8 mouse cellular contexts compared by ENCODE assay signal in the genomic region with DNA sequence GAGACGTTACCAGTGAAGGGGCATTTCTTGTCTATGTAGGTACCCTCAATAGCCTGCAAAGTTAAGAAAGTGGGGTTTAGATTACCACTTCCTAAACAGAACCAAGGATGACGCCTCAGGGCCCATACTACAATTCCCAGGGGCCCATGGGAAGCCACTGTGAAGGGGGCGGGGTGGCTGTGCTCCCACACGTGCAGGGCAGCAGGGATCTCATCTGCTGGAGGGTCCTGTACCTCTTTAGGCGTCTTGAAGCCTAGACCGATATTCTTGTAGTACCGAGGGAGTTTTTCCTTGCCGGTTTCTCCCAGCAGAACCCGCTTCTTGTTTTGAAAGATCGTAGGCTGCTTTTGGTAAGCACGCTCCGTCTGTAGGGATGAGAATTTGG. TPM values are rescaled to one million over a fixed set of nuclear protein-coding genes. Genes with fewer than 3 reads are reported as not detected.
DNase-seq lines count a peak whose midpoint lies in the region; ATAC-seq and TF ChIP-seq lines count a peak whose summit lies in the region.

No protein-coding gene starts in this region.

- peak overlapping the region; percentile 79 for H3K4me3 ChIP-seq in thymus, adult 2 months (ENCODE audit: control insufficient read depth, insufficient read depth, low read length)
- peak overlapping the region; percentile 76 for H3K4me3 ChIP-seq in hindbrain, embryonic 15.5 days

- peaks cover 60% of the 10 kb centered on the region for H3K4me1 ChIP-seq in thymus, adult 2 months (replicated peaks; ENCODE audit: control insufficient read depth, insufficient read depth, low read length)
- H3K4me1 ChIP-seq in hindbrain, embryonic 15.5 days (replicated peaks): peaks cover 55% of the 10 kb centered on the region

- no peaks in the 10 kb centered on the region for H3K9me3 ChIP-seq in hindbrain, embryonic 15.5 days

- TF ChIP-seq CTCF in thymus, adult 2 months (IDR thresholded peaks at IDR 0.05; ENCODE audit: borderline replicate concordance, control insufficient read depth, extremely low read depth, insufficient read depth, low read length, poor library complexity): no peak

- H3K27ac ChIP-seq in thymus, adult 2 months (ENCODE audit: control insufficient read depth, insufficient read depth, low read length): peak overlapping the region; percentile 97
- H3K27ac ChIP-seq in hindbrain, embryonic 15.5 days (replicated peaks): peak overlapping the region; percentile 91

- H3K36me3 ChIP-seq in thymus, adult 2 months (ENCODE audit: control insufficient read depth, insufficient read depth, low read length): peaks cover 37% of the 10 kb centered on the region
- peaks cover 67% of the 10 kb centered on the region for H3K36me3 ChIP-seq in hindbrain, embryonic 15.5 days

- H3K9ac ChIP-seq in hindbrain, embryonic 15.5 days: peak overlapping the region; percentile 95

- no peaks in the 10 kb centered on the region for H3K27me3 ChIP-seq in thymus, adult 2 months (ENCODE audit: control insufficient read depth, insufficient read depth, low read length)
- H3K27me3 ChIP-seq in hindbrain, embryonic 15.5 days: no peaks in the 10 kb centered on the region

- 12% methylated on average over 12 of the region's 12 CpGs for WGBS in thymus, adult 2 months
- WGBS in hindbrain, embryonic 15.5 days: 26% methylated on average over 12 of the region's 12 CpGs

- no peak for ATAC-seq in hindbrain, embryonic 15.5 days (ENCODE audit: low FRiP score, low read depth)

- no peak for TF ChIP-seq POLR2A in thymus, adult 2 months (IDR thresholded peaks at IDR 0.05; ENCODE audit: control insufficient read depth, extremely low read depth, insufficient read depth, low read length, poor library complexity)

- peak overlapping the region; percentile 80 for H3K4me2 ChIP-seq in hindbrain, embryonic 15.5 days

- DNase-seq in cerebellum, adult 11-12 months: peak; percentile 41
- DNase-seq in cerebellum, postnatal 4 days (ENCODE audit: low spot score in 2 of 2): no peak
- DNase-seq in thymus, adult 2 months: no peak
- DNase-seq in thymus, postnatal 0 days (ENCODE audit: low spot score): no peak
- peak; percentile 40 to 52 for DNase-seq in lung, postnatal 4 days
- DNase-seq in ovary, postnatal 10 days (ENCODE audit: low spot score): no peak
- no peak for DNase-seq in layer of hippocampus, postnatal 14 days (ENCODE audit: low spot score in 2 of 2)

RNA-seq across cellular contexts. Expression of gene Rps11, which starts 1.1 kb away (rescaled TPM):
- polyA plus RNA-seq in thymus, adult 2 months (2012; rRNA removed): 343 and 363 TPM in 2 replicates
- polyA plus RNA-seq in thymus, postnatal 0 days (2015; fragmentation: Nextera tagmentation; extraction: Ambion mirVana): 2,260 and 2,287 TPM in 2 replicates
- 762 and 841 TPM in 2 replicates for polyA plus RNA-seq in hindbrain, embryonic 15.5 days (2015; fragmentation: Nextera tagmentation; extraction: Ambion mirVana)
- 100 to 1,000 TPM; 427 to 461 TPM for total RNA-seq in layer of hippocampus, postnatal 14 days (2021)

RNA-seq across cellular contexts. Expression of gene Rpl13a, which starts 5.4 kb away (rescaled TPM):
- 4,999 and 5,006 TPM in 2 replicates for polyA plus RNA-seq in thymus, adult 2 months (2012; rRNA removed)
- 2,581 and 2,590 TPM in 2 replicates for polyA plus RNA-seq in thymus, postnatal 0 days (2015; fragmentation: Nextera tagmentation; extraction: Ambion mirVana)
- polyA plus RNA-seq in hindbrain, embryonic 15.5 days (2015; fragmentation: Nextera tagmentation; extraction: Ambion mirVana): 624 and 661 TPM in 2 replicates
- total RNA-seq in layer of hippocampus, postnatal 14 days (2021): 100 to 1,000 TPM; 736 to 824 TPM

RNA-seq across cellular contexts. Expression of gene Gm45713, which starts 12.9 kb away (rescaled TPM):
- polyA plus RNA-seq in thymus, adult 2 months (2012; rRNA removed): 0.27 and 0.91 TPM in 2 replicates
- polyA plus RNA-seq in thymus, postnatal 0 days (2015; fragmentation: Nextera tagmentation; extraction: Ambion mirVana): 1.5 and 2.2 TPM in 2 replicates
- not detected in 2 replicates for polyA plus RNA-seq in hindbrain, embryonic 15.5 days (2015; fragmentation: Nextera tagmentation; extraction: Ambion mirVana)
- total RNA-seq in layer of hippocampus, postnatal 14 days (2021): under 1 TPM in 1 of 2 experiments, not detected in 1; 0.39 TPM

RNA-seq across cellular contexts. Expression of gene Flt3l, which starts 13.1 kb away (rescaled TPM):
- polyA plus RNA-seq in thymus, adult 2 months (2012; rRNA removed): 177 and 207 TPM in 2 replicates
- polyA plus RNA-seq in thymus, postnatal 0 days (2015; fragmentation: Nextera tagmentation; extraction: Ambion mirVana): 21.5 and 24.5 TPM in 2 replicates
- polyA plus RNA-seq in hindbrain, embryonic 15.5 days (2015; fragmentation: Nextera tagmentation; extraction: Ambion mirVana): 2.0 and 2.7 TPM in 2 replicates
- 1 to 10 TPM; 4.5 to 5.8 TPM for total RNA-seq in layer of hippocampus, postnatal 14 days (2021)

RNA-seq across cellular contexts. Expression of gene Fcgrt, which starts 19.5 kb away (rescaled TPM):
- polyA plus RNA-seq in thymus, adult 2 months (2012; rRNA removed): 30.8 and 38.9 TPM in 2 replicates
- 42.6 and 47.6 TPM in 2 replicates for polyA plus RNA-seq in thymus, postnatal 0 days (2015; fragmentation: Nextera tagmentation; extraction: Ambion mirVana)
- 33.9 and 36.9 TPM in 2 replicates for polyA plus RNA-seq in hindbrain, embryonic 15.5 days (2015; fragmentation: Nextera tagmentation; extraction: Ambion mirVana)
- 10 to 100 TPM; 17.1 to 20.9 TPM for total RNA-seq in layer of hippocampus, postnatal 14 days (2021)

Comparison
In these comparisons a context has a peak if more than half of its experiments do, and no peak if none do; other contexts are left out.
1. DNase-seq: peak in cerebellum, adult 11-12 months (single experiment) and lung, postnatal 4 days (2 of 2); none in cerebellum, postnatal 4 days (0 of 2), thymus, adult 2 months (single experiment), thymus, postnatal 0 days (single experiment), ovary, postnatal 10 days (single experiment) and layer of hippocampus, postnatal 14 days (0 of 2).